Mouse (Mus musculus) sigmoid colon, adult 10 weeks (tissue): Measurements from ENCODE around the gene Gm13078. TPM values are rescaled to one million over a fixed set of nuclear protein-coding genes. Genes with fewer than 3 reads are reported as not detected.

Source experiments
- polyA plus RNA-seq: library from polyadenylated mRNA; stranded (reverse); fragments of 350-450 nt; fragmentation: Illumina TruSeq; extraction: RNeasy Lipid Tissue Mini Kit (QIAGEN cat#74804); gene quantifications from one replicate; pipeline ENCODE4 v1.2.3, GENCODE M21; 2014; ENCODE audit warnings: low read depth, low replicate concordance

Gm13078 gene
- not detected for polyA plus RNA-seq

DNA sequence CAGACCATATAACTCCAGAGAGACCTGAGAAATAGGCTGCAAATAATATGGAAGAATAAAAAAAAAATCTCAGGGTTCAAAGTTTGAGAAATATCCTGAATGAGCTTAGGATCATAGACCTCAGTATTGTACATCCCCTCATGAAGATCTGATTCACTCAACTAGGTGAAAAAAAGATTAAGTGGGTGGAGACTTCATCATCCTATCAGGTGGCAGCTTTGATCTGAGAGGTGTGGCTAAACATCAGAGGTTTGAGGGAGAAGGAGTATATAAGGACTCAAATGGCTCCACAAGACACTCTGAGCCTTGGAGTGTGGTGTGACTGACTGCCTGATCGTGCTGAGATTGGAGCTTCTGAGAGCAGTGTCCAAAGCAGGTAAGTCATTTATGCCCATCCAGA, at the start of gene Gm13078:
Gene Gm13078 (plus strand): TSS at position 301 of the 400 bp plus-strand sequence.

GRCm38 (mm10) chr4:143702611-143703010, 16.6 kb upstream of the Gm13078 start, which contains the start of gene Gm13089:
TSS of gene Gm13089 (minus strand) at chr4:143702711.

Other genes starting within 250 kb of the Gm13078 start
- gene Gm13043, start 208.1 kb upstream of the Gm13078 start, polyA plus RNA-seq: not detected
- not detected for gene Gm13040, start 183.5 kb upstream of the Gm13078 start, polyA plus RNA-seq
- not detected for gene BC080695, start 167.8 kb upstream of the Gm13078 start, polyA plus RNA-seq
- gene Gm13057, start 167.7 kb upstream of the Gm13078 start, polyA plus RNA-seq: not detected
- not detected for gene Gm13083, start 104.5 kb upstream of the Gm13078 start, polyA plus RNA-seq
- gene Gm13088, start 62.2 kb upstream of the Gm13078 start, polyA plus RNA-seq: not detected
- not detected for gene Gm13089, start 16.7 kb upstream of the Gm13078 start, polyA plus RNA-seq
- gene Gm13023, start 69.9 kb downstream of the Gm13078 start, polyA plus RNA-seq: not detected
- gene Gm13084, start 96.6 kb downstream of the Gm13078 start, polyA plus RNA-seq: not detected
- gene Gm13103, start 127.0 kb downstream of the Gm13078 start, polyA plus RNA-seq: not detected
- not detected for gene Pramef6, start 180.9 kb downstream of the Gm13078 start, polyA plus RNA-seq
- not detected for gene Pramef25, start 231.6 kb downstream of the Gm13078 start, polyA plus RNA-seq
- not detected for gene Gm13101, start 247.5 kb downstream of the Gm13078 start, polyA plus RNA-seq